Mouse (Mus musculus): ENCODE results near the gene Mrpl40. TPM values are rescaled to one million over a fixed set of nuclear protein-coding genes. Genes with fewer than 3 reads are reported as not detected.

Gene Mrpl40
- 74.8 TPM for polyA plus RNA-seq (2014; fragmentation: Illumina TruSeq; extraction: RNeasy Lipid Tissue Mini Kit (QIAGEN cat#74804); ENCODE audit: low read depth, low replicate concordance)

DNA sequence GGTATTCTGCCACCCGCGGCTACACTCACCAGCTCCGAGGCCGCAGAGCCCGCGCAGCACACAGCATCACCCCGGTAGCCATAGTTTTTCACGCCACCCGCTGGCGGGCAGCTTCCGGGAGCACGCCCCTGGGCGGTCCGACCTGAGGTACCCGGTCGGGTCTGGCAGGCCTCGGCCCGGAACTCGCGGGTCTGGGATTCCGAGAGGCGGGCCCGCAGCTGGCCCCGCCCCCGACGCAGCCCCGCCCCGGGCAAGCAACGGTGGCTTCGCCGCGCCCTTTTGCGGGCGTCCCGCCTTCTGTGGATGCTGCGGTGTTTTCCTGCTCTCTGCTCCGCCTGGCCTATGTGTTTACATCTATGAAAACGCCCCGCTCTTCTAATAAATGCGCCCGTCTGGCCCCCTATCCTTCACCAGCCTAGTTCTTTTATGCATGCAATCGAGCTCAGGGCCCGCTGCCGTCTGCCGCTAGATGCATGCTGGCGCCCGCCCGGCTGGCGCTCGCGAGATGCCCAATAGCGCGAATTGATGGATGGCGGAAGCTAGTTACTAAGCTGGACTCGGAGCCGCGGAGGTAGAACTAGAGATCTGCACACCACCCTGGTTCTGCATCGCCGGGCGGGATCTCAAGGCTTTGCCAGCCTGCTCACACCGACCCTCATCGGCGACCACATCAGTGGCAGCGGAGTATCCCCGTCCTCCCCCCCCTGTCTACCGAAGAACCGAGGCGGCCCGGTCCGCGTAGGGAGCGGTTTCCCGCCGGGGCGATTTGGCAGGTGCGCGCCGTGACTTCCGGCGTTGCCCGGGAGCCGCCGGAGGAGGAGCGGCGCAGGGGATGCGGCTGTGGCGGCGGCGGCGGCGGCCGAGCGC, at the start of gene Mrpl40, which contains the start of gene Hira:
TSS of gene Mrpl40 (minus strand) at position 421 of the 867 bp plus-strand sequence.
TSS of gene Hira (plus strand) at position 596 of the 867 bp plus-strand sequence.

DNA sequence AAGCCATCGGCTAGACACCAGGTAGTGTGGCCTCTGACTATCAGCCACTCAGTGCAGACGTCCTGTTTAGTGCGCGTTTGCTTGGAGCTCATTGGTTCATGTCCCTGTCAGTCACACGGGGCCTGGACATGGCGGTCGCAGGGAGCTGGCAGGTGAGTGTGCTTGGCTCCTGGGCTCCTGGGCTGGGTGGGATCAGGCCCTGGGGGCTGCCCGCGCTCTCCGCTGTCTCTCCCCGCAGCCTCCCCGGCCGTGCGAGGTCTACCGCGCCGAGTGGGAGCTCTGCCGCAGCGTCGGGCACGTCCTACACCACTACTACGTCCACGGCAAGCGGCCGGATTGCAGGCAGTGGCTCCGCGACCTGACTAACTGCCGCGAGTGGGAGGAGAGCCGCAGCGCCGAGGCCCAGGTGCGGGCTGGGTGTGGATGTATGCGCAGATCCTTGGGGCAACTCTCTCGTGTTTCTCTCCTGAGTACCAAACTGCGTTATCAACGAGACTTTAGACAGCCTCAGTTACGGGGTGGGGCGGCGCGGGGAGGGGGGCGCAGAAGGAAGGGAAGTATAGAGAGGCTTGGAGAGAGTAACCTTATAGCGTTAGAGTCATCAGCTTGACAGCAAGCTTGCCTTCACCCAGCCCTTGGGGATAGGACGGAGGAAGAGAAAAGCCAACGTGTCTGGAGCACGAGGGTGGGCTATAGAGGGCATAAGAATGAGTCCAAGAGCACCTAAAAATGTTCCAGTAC, 40.0 kb downstream of the Mrpl40 start, which contains the start of the genes 2510002D24Rik and Gm28539:
TSS of gene 2510002D24Rik (plus strand) at position 111 of the 741 bp plus-strand sequence.
TSS of gene Gm28539 (plus strand) at position 117 of the 741 bp plus-strand sequence.

Other genes with a start within 250 kb of the Mrpl40 start
- 0.99 TPM for gene Sept5, start 246.9 kb downstream of the Mrpl40 start, polyA plus RNA-seq (2014; fragmentation: Illumina TruSeq; extraction: RNeasy Lipid Tissue Mini Kit (QIAGEN cat#74804); ENCODE audit: low read depth, low replicate concordance)
- gene Cldn5, start 100.0 kb downstream of the Mrpl40 start, polyA plus RNA-seq (2014; fragmentation: Illumina TruSeq; extraction: RNeasy Lipid Tissue Mini Kit (QIAGEN cat#74804); ENCODE audit: low read depth, low replicate concordance) = 0.41 TPM
- 116 TPM for gene Ufd1, start 65.1 kb downstream of the Mrpl40 start, polyA plus RNA-seq (2014; fragmentation: Illumina TruSeq; extraction: RNeasy Lipid Tissue Mini Kit (QIAGEN cat#74804); ENCODE audit: low read depth, low replicate concordance)
- 4.4 TPM for gene Cdc45, start 64.9 kb downstream of the Mrpl40 start, polyA plus RNA-seq (2014; fragmentation: Illumina TruSeq; extraction: RNeasy Lipid Tissue Mini Kit (QIAGEN cat#74804); ENCODE audit: low read depth, low replicate concordance)
- gene 2510002D24Rik, start 40.3 kb downstream of the Mrpl40 start, polyA plus RNA-seq (2014; fragmentation: Illumina TruSeq; extraction: RNeasy Lipid Tissue Mini Kit (QIAGEN cat#74804); ENCODE audit: low read depth, low replicate concordance) = 5.2 TPM
- not detected for gene Gm28539, start 40.3 kb downstream of the Mrpl40 start, polyA plus RNA-seq (2014; fragmentation: Illumina TruSeq; extraction: RNeasy Lipid Tissue Mini Kit (QIAGEN cat#74804); ENCODE audit: low read depth, low replicate concordance)
- 13.7 TPM for gene Hira, start 175 bp upstream of the Mrpl40 start, polyA plus RNA-seq (2014; fragmentation: Illumina TruSeq; extraction: RNeasy Lipid Tissue Mini Kit (QIAGEN cat#74804); ENCODE audit: low read depth, low replicate concordance)